In genomic region chrX:120290900-120291280, GRCm38 (mm10) we compare ENCODE assay signal across 10 mouse cellular contexts. TPM values are rescaled to one million over a fixed set of nuclear protein-coding genes. Genes with fewer than 3 reads are reported as not detected.
DNase-seq lines count a peak whose midpoint lies in the region; ATAC-seq and TF ChIP-seq lines count a peak whose summit lies in the region.
"Had no signal": no experiment of that assay in that cellular context is flagged by ENCODE, and none has a peak within 500 bp of the region (broad histone marks: within the 10 kb centered on the region; RNA-seq: fewer than 3 reads in every experiment).

No protein-coding gene starts in this region.

- TF ChIP-seq POLR2A in thymus, adult 2 months (IDR thresholded peaks at IDR 0.05; ENCODE audit: control insufficient read depth, extremely low read depth, insufficient read depth, low read length, poor library complexity), result no peak

- ATAC-seq in limb, embryonic 12.5 days (ENCODE audit: insufficient number of reproducible peaks, insufficient read depth, low FRiP score, low TSS enrichment, low read depth), result no peak
- no peak for ATAC-seq in stomach, embryonic 14.5 days (ENCODE audit: insufficient number of reproducible peaks, insufficient read depth, low FRiP score, low read depth)

- no peak for TF ChIP-seq CTCF in thymus, adult 2 months (IDR thresholded peaks at IDR 0.05; ENCODE audit: borderline replicate concordance, control insufficient read depth, extremely low read depth, insufficient read depth, low read length, poor library complexity)

- H3K4me1 ChIP-seq in limb, embryonic 12.5 days (replicated peaks), result no peaks in the 10 kb centered on the region
- no peaks in the 10 kb centered on the region for H3K4me1 ChIP-seq in stomach, embryonic 14.5 days (ENCODE audit: control insufficient read depth, insufficient read depth, low read length)
- H3K4me1 ChIP-seq in thymus, adult 2 months (replicated peaks; ENCODE audit: control insufficient read depth, insufficient read depth, low read length), result no peaks in the 10 kb centered on the region
- H3K4me1 ChIP-seq: liver, embryonic 15.5 days had no signal

- H3K4me3 ChIP-seq in limb, embryonic 12.5 days (replicated peaks), result peak overlapping the region; percentile 43
- peak overlapping the region; percentile 39 for H3K4me3 ChIP-seq in stomach, embryonic 14.5 days (ENCODE audit: low read depth, low read length)
- H3K4me3 ChIP-seq in thymus, adult 2 months (ENCODE audit: control insufficient read depth, insufficient read depth, low read length), result no peak overlapping the region
- H3K4me3 ChIP-seq: liver, embryonic 15.5 days had no signal

- H3K36me3 ChIP-seq in limb, embryonic 12.5 days, result no peaks in the 10 kb centered on the region
- H3K36me3 ChIP-seq in stomach, embryonic 14.5 days (ENCODE audit: control insufficient read depth, insufficient read depth, low read length), result no peaks in the 10 kb centered on the region
- no peaks in the 10 kb centered on the region for H3K36me3 ChIP-seq in thymus, adult 2 months (ENCODE audit: control insufficient read depth, insufficient read depth, low read length)
- H3K36me3 ChIP-seq: liver, embryonic 15.5 days had no signal

- H3K27ac ChIP-seq in limb, embryonic 12.5 days, result no peak overlapping the region
- H3K27ac ChIP-seq in stomach, embryonic 14.5 days (ENCODE audit: low read length), result no peak overlapping the region
- no peak overlapping the region for H3K27ac ChIP-seq in thymus, adult 2 months (ENCODE audit: control insufficient read depth, insufficient read depth, low read length)
- H3K27ac ChIP-seq: liver, embryonic 15.5 days had no signal

- 17% methylated on average over 18 of the region's 18 CpGs for WGBS in limb, embryonic 12.5 days
- 8% methylated on average over 18 of the region's 18 CpGs for WGBS in stomach, embryonic 14.5 days
- 10% methylated on average over 18 of the region's 18 CpGs for WGBS in thymus, adult 2 months

- no peak overlapping the region for H3K9ac ChIP-seq in limb, embryonic 12.5 days (replicated peaks)
- H3K9ac ChIP-seq in stomach, embryonic 14.5 days (replicated peaks; ENCODE audit: low read depth, low read length), result no peak overlapping the region
- H3K9ac ChIP-seq: liver, embryonic 15.5 days had no signal

- H3K9me3 ChIP-seq in limb, embryonic 12.5 days, result no peaks in the 10 kb centered on the region
- no peaks in the 10 kb centered on the region for H3K9me3 ChIP-seq in stomach, embryonic 14.5 days (ENCODE audit: control insufficient read depth, low read depth, low read length)
- H3K9me3 ChIP-seq: liver, embryonic 15.5 days had no signal

- H3K27me3 ChIP-seq in limb, embryonic 12.5 days, result peaks cover 13% of the 10 kb centered on the region
- no peaks in the 10 kb centered on the region for H3K27me3 ChIP-seq in stomach, embryonic 14.5 days (ENCODE audit: control insufficient read depth, insufficient read depth, low read length)
- H3K27me3 ChIP-seq in thymus, adult 2 months (ENCODE audit: control insufficient read depth, insufficient read depth, low read length), result no peaks in the 10 kb centered on the region

- peak; percentile 11 for DNase-seq in embryo, embryonic 10 days (ENCODE audit: low spot score)
- no peak for DNase-seq in embryo, embryonic 9.5 days (ENCODE audit: extremely low spot score)
- peak; percentile 25 for DNase-seq in retina, postnatal 1 day
- DNase-seq in retina, embryonic 14.5 days (ENCODE audit: low spot score), result no peak
- DNase-seq in thymus, adult 2 months, result no peak
- no peak for DNase-seq in lung, postnatal 25 days (ENCODE audit: low spot score)

- peak overlapping the region; percentile 64 for H3K4me2 ChIP-seq in limb, embryonic 12.5 days
- H3K4me2 ChIP-seq in stomach, embryonic 14.5 days (replicated peaks; ENCODE audit: low read depth, low read length), result peak overlapping the region; percentile 56

RNA-seq across cellular contexts. Expression of gene Pcdh11x, which starts 0.8 kb away (rescaled TPM):
- 3.6 and 4.6 TPM in 2 replicates for polyA plus RNA-seq in limb, embryonic 12.5 days (2016; fragmentation: Nextera tagmentation; extraction: Ambion mirVana)
- 14.1 and 16.2 TPM in 2 replicates for polyA plus RNA-seq in stomach, embryonic 14.5 days (2014; fragmentation: Nextera tagmentation; extraction: Ambion mirVana)
- not detected in 2 replicates for polyA plus RNA-seq in thymus, adult 2 months (2012; rRNA removed)
- polyA plus RNA-seq: C2C12 had no signal

RNA-seq across cellular contexts. Expression of gene H2afb3, which starts 22.0 kb away (rescaled TPM):
- not detected in 2 replicates for polyA plus RNA-seq in limb, embryonic 12.5 days (2016; fragmentation: Nextera tagmentation; extraction: Ambion mirVana)
- polyA plus RNA-seq in stomach, embryonic 14.5 days (2014; fragmentation: Nextera tagmentation; extraction: Ambion mirVana), result not detected in 2 replicates
- not detected in 2 replicates for polyA plus RNA-seq in thymus, adult 2 months (2012; rRNA removed)
- polyA plus RNA-seq: C2C12; liver, embryonic 15.5 days had no signal

Comparison
In these comparisons a context has a peak if more than half of its experiments do, and no peak if none do; other contexts are left out.
1. DNase-seq: peak in embryo, embryonic 10 days (single experiment) and retina, postnatal 1 day (single experiment); none in embryo, embryonic 9.5 days (single experiment), retina, embryonic 14.5 days (single experiment), thymus, adult 2 months (single experiment) and lung, postnatal 25 days (single experiment).